Mouse (Mus musculus): ENCODE data around the gene Gm17482.

Gene Gm17482

GRCm38 (mm10) chr6:115307134-115307533, 80.0 kb downstream of the Gm17482 start:
- DNase-seq = no peak

All from lung, postnatal 36 days (tissue).